Mouse (Mus musculus) kidney, embryonic 14.5 days (tissue): Measurements from ENCODE around the gene Rbpj. TPM values are rescaled to one million over a fixed set of nuclear protein-coding genes. Genes with fewer than 3 reads are reported as not detected.

Source experiments
- ATAC-seq: fragments of 200-750 bp; cut with Nextera tagmentation; 2 replicates; pipeline ENCODE4 v1.8.0; 2017; ENCODE audit warnings: moderate number of reproducible peaks, mild to moderate bottlenecking, moderate TSS enrichment, moderate library complexity; ENCODE audit not compliant: low FRiP score, low TSS enrichment
- H3K27ac ChIP-seq: fragments of 300-500 bp; sonication (generic); 2 replicates; pipeline ENCODE4 v1.5.1; 2014; ENCODE audit warnings: low read depth, mild to moderate bottlenecking, low read length, moderate library complexity, mixed read lengths
- H3K27me3 ChIP-seq: fragments of 300-500 bp; sonication (generic); 2 replicates; pipeline ENCODE4 v1.6.1; 2014; ENCODE audit warnings: mild to moderate bottlenecking, low read length; ENCODE audit not compliant: control insufficient read depth, insufficient read depth
- H3K36me3 ChIP-seq: fragments of 300-500 bp; sonication (generic); 2 replicates; pipeline ENCODE4 v1.6.1; 2014; ENCODE audit warnings: low read length, mixed read lengths; ENCODE audit not compliant: control insufficient read depth, insufficient read depth
- H3K4me1 ChIP-seq: fragments of 300-500 bp; sonication (generic); 2 replicates; pipeline ENCODE4 v1.6.1; 2014; ENCODE audit warnings: low read length, mixed read lengths; ENCODE audit not compliant: control insufficient read depth, insufficient read depth
- H3K4me2 ChIP-seq: fragments of 300-500 bp; sonication (generic); replicated peaks from 2 replicates; pipeline ENCODE4 v1.6.1; 2014; ENCODE audit warnings: low read depth, mild to moderate bottlenecking, low read length
- H3K4me3 ChIP-seq: fragments of 300-500 bp; sonication (generic); 2 replicates; pipeline ENCODE4 v1.5.1; 2014; ENCODE audit warnings: mild to moderate bottlenecking, low read length
- H3K9ac ChIP-seq: fragments of 300-500 bp; sonication (generic); 2 replicates; pipeline ENCODE4 v1.6.1; 2014; ENCODE audit warnings: low read depth, mild to moderate bottlenecking, low read length, moderate library complexity
- H3K9me3 ChIP-seq: fragments of 300-500 bp; sonication (generic); 2 replicates; pipeline ENCODE4 v1.6.1; 2016; ENCODE audit warnings: low read length; ENCODE audit not compliant: control insufficient read depth
- WGBS: fragments of 180-500 bp; shearing (Covaris S2); extraction: QIAGEN DNeasy Blood & Tissue Kit; methylation state at CpG from one replicate; pipeline ENCODE4 v1.1.7; 2014; 5-methylcytosine and 5-hydroxymethylcytosine counted together
- polyA plus RNA-seq: library from polyadenylated mRNA; unstranded; fragments of >200 nt; fragmentation: Nextera tagmentation; extraction: Ambion mirVana; gene quantifications from 2 replicates; pipeline ENCODE4 v1.2.1, GENCODE M21; 2014

The Rbpj gene
- polyA plus RNA-seq, 1 experiment from 2014 or later = 47.4 TPM

DNA sequence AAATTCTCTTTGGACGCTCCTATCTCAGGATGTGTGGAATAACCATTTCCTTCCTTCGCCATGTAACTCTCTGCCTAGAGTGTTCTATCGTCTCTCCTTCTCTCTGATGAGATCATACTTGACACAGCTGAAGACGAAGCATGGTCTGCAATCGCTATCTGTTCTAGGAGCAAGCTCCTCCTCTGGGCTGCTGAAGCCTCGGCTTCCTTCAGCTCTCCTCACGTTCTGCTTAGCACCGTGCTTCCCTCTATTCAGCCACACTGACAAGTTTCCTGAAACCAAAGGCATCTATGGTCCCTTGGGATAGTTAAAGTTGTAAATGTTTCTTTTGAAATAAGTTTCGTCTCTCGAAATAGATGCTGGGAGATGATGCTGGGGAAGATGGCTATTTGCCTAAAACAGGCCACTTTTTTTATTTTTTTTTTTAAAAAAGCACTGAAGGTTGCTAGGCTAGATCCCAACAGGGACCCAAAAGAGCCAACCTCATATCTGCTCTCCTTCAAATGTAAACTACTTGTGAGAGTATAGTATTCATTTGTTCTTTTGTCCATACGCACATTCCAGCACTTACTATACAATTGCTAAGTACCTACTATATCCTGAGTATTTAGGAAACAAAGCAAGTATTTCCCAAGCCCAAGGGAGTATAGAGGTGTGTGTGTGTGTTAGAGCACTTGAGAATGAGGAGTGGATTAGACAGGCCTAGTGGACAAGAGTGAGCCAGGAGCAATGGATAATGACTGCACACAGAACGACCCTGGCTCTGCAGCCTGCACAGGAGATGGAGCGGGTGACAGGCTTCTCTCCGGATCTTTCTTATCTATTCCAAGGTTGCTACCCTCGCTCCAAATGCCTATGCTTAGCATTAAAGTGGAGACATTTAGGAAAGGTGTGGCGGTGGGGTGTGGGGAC, 726 bp downstream of the Rbpj start:
- Histone ChIP-seq H3K27ac (no peak overlapping the region), H3K27me3 (no peaks in the 10 kb centered on the region), H3K4me2 (no peak overlapping the region), H3K4me1 (0 out of 2 replicates have a peak, but pooled peaks cover 2% of the 10 kb centered on the region), H3K36me3 (no peaks in the 10 kb centered on the region), H3K4me3 (no peak overlapping the region), H3K9ac (no peak overlapping the region), H3K9me3 (no peaks in the 10 kb centered on the region)
- no peak for ATAC-seq
- WGBS = 77% methylated on average over 16 of the region's 16 CpGs

DNA sequence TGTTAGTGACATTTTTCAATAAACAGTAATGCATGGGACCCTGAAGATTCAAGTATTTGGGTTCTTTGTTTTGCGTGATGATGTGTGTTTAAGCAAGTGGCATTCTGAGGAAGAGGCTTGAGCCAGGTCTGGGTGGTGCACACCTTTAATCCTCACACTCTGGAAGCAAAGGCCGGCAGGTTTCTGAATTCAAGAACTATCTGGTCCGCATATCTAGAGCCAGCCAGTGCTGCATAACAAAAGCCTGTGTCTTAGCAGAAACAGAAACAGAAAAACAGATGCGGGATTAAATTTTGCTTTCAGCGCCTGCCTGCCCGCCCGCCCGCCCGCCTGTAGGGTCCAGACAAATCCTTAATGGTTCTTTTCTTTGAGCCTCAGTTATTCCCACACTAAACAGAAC, 1.6 kb downstream of the Rbpj start:
- no peak for ATAC-seq
- Histone ChIP-seq H3K9ac (no peak overlapping the region), H3K27ac (no peak overlapping the region), H3K4me2 (no peak overlapping the region), H3K27me3 (no peaks in the 10 kb centered on the region), H3K4me1 (0 out of 2 replicates have a peak, but pooled peaks cover 2% of the 10 kb centered on the region), H3K4me3 (no peak overlapping the region), H3K36me3 (no peaks in the 10 kb centered on the region), H3K9me3 (no peaks in the 10 kb centered on the region)
- WGBS = 81% methylated on average over 9 of the region's 9 CpGs

DNA sequence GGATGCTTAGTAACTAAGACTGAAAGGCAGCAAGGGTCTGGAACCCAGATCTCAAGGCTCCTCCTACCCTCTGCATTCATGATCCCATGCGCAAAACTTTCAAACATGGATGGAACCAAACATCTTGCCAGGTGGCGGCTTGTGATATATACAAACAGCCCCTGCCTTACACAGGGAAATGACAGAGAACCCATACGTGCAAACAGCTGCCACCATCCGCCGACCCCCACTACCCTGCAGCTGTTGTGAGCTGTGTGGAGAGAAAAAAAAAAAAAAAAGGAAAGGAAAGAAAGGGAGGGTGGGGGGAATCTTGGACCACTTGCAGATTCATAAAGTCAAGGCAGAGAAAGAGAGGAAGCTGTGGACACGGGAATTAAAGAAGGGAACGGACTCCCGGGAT, 2.4 kb downstream of the Rbpj start:
- H3K9ac ChIP-seq = no peak overlapping the region
- 0 out of 2 replicates have a peak, but pooled peaks cover under 1% of the 10 kb centered on the region for H3K4me1 ChIP-seq
- 55% methylated on average over 8 of the region's 8 CpGs for WGBS
- H3K27ac ChIP-seq = no peak overlapping the region
- H3K27me3 ChIP-seq = no peaks in the 10 kb centered on the region
- H3K4me3 ChIP-seq = no peak overlapping the region
- no peak for ATAC-seq
- H3K4me2 ChIP-seq = no peak overlapping the region
- no peaks in the 10 kb centered on the region for H3K9me3 ChIP-seq
- H3K36me3 ChIP-seq = no peaks in the 10 kb centered on the region

DNA sequence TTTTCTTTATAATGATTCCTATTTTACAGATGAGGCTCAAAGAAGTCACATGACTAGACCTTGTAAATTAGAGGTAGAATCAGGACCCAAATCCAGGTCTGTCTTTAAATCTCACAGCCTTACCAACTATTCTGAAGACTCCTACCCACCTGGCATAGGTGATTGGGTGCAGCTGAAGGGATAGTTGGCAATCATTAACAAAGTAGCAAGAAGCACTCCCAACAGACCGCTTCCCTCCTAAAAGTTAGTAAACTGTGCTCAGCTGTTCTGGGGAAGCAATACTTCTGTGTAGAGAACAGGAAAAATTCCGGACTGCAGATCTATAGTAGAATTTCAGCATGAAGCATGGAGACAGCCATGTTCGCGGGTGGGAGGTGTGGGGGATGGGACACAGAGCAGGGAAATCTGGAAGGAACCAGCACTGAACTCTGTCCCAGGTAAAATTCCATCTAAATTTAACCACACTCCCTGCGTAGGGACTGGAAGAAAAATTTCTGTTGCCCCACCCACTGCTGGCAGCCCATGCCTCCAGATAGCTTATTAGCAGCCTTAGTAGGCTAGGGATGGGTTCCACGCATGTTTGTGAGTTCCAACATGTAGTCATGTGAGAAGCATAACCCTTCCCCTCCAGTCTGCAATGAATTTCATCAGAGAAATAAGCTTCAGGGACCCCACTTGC, 3.3 kb downstream of the Rbpj start:
- no peak for ATAC-seq
- H3K9ac ChIP-seq = no peak overlapping the region
- WGBS = 65% methylated on average over 6 of the region's 6 CpGs
- H3K36me3 ChIP-seq = no peaks in the 10 kb centered on the region
- H3K27ac ChIP-seq = no peak overlapping the region
- no peaks in the 10 kb centered on the region for H3K4me1 ChIP-seq
- no peaks in the 10 kb centered on the region for H3K27me3 ChIP-seq
- no peak overlapping the region; the same call in 1 of the 2 replicates for H3K4me2 ChIP-seq
- no peaks in the 10 kb centered on the region for H3K9me3 ChIP-seq
- no peak overlapping the region for H3K4me3 ChIP-seq

DNA sequence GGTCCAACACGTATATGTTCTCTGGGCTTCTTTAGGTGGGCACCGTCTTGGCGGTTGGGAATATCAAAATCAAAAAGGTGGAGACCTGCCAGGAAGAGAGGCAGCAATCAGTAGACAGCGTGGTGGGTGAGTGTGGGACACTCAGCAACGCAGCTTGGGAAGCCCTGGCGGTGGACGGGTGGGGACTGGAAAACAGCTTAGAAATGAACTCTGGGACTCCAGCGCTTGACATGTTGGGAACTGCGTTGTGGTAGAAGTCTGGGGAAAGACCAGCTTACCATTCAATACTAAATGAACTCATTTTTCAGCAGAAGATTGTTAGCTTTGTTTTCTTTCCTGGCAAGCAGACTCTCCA, 3.8 kb downstream of the Rbpj start:
- Histone ChIP-seq H3K27me3 (no peaks in the 10 kb centered on the region), H3K4me2 (no peak overlapping the region; the same call in 1 of the 2 replicates), H3K9me3 (no peaks in the 10 kb centered on the region), H3K4me1 (no peaks in the 10 kb centered on the region), H3K36me3 (no peaks in the 10 kb centered on the region), H3K9ac (no peak overlapping the region), H3K4me3 (no peak overlapping the region), H3K27ac (no peak overlapping the region)
- 64% methylated on average over 9 of the region's 9 CpGs for WGBS
- no peak for ATAC-seq

DNA sequence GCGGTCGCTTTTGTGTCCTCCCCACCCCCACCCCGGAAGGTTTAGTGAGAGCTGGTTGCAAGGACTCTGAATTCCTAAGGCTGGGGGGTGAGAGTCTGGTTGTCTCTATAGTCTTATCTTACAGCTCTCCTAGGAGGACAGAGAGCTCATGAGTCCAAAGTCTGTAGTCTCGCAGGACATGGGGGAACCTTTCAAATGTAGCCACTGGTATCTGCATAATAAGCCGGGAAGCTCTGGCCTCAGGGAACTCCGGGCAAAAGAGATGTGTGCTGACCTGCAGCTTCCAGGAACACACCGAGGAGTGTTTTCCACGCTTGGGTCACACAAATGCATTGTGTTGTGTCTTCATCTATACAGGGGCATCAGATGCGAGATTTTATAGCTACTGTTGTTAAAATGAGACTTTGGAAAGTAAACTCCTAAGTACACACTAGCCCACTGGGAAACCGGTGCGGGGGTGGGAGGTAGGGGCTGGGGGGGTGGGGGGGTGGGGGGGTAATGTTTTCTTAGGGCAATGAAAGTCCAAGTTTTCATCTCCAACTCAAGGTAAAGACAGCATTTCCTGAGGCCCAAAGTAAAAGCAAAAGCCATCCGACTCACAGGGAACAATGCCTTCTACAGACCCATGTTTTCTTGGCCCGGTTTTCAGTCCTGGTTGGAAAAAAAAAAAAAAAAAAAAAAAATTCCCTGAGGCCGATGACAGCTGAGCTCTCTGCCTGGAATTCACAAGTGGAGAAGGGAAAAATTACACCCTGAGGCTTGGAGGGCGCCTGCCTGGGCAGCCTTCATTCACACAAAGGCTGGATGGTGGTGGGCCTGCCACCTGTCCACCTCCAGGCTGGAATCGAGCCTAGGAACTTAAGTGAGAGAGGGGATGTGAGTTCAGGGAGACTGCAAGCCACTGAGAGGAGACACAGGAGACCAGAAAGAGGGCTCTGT, 4.5 kb downstream of the Rbpj start:
- Histone ChIP-seq H3K4me3 (no peak overlapping the region), H3K9me3 (no peaks in the 10 kb centered on the region), H3K4me1 (no peaks in the 10 kb centered on the region), H3K36me3 (no peaks in the 10 kb centered on the region), H3K4me2 (no peak overlapping the region), H3K27ac (no peak overlapping the region), H3K27me3 (no peaks in the 10 kb centered on the region), H3K9ac (no peak overlapping the region)
- no peak for ATAC-seq
- 44% methylated on average over 16 of the region's 16 CpGs for WGBS

- Histone ChIP-seq H3K4me1 (no peaks in the 10 kb centered on the region), H3K27ac (no peak overlapping the region), H3K36me3 (no peaks in the 10 kb centered on the region), H3K9ac (no peak overlapping the region), H3K4me2 (no peak overlapping the region), H3K9me3 (no peaks in the 10 kb centered on the region), H3K4me3 (no peak overlapping the region), H3K27me3 (no peaks in the 10 kb centered on the region)
- 50% methylated on average over 11 of the region's 11 CpGs for WGBS
- ATAC-seq = 0 out of 2 replicates have a peak, but pooled peaks have one; percentile 40
Observed at GRCm38 (mm10) chr5:53472485-53472884, 6.5 kb downstream of the Rbpj start.

DNA sequence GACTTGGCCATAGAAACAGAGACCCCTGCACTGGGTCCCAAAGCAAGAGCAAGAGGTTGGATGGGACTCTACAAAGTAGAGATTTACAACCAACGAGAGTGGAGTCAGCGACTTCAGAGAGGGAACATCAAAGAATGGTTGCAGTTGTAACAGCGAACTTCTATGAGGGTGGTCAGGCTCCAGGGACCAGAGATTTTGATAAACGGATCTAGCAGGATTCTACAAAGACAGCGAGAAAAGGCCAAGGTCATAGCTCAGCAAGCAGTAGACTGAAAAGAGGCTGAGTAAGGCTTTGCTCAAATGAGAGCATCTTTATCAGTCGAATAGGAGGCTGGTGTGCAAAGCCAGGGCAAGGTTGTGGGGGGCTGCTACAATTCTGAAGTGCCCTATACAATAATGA, 13.2 kb downstream of the Rbpj start:
- Histone ChIP-seq H3K27ac (no peak overlapping the region), H3K4me1 (no peaks in the 10 kb centered on the region), H3K9ac (no peak overlapping the region), H3K36me3 (no peaks in the 10 kb centered on the region), H3K4me2 (no peak overlapping the region), H3K27me3 (no peaks in the 10 kb centered on the region), H3K4me3 (no peak overlapping the region), H3K9me3 (no peaks in the 10 kb centered on the region)
- no peak for ATAC-seq
- WGBS = 43% methylated on average over 6 of the region's 6 CpGs
